Mouse (Mus musculus) liver, postnatal 0 days (tissue): Measurements from ENCODE around the gene Rnd2.

ENCODE experiments used
- CTCF ChIP-seq: sonication (generic); IDR thresholded peaks from 2 replicates; pipeline ENCODE4 v1.5.1; 2016; ENCODE audit warnings: antibody characterized with exemption, low read depth
- EP300 ChIP-seq: IDR thresholded peaks from 2 replicates; pipeline ENCODE4 v1.6.1; 2016; ENCODE audit warnings: antibody characterized with exemption, low read depth, mild to moderate bottlenecking

DNA sequence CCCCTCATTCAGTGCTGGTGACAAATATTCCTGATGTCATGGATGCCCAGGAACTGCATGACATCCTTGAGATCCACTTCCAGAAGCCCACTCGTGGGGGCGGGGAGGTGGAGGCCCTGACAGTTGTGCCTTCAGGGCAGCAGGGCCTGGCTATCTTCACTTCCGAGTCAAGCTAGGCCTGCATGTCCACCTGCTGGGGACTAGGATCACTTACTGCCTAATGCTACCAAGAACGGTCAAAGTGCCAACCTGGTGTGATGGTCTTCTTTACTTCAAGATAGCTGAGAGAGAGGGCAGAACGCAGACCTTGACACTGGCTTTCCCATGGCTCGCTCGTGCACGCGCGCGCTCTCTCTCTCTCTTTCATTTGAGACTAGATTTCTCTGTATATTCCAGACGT is 6.6 kb upstream of the Rnd2 start:
- TF ChIP-seq CTCF, result no peak
- TF ChIP-seq EP300, result no peak
